Mouse (Mus musculus) limb, embryonic 10.5 days (tissue): ENCODE measurements around the gene Ptk6. TPM values are rescaled to one million over a fixed set of nuclear protein-coding genes. Genes with fewer than 3 reads are reported as not detected.
A peak's percentile ranks its signal among the peaks of the same experiment; 100 is the strongest.

ENCODE experiments used
- DNase-seq: peaks from one replicate; pipeline ENCODE4 v3.0.0-alpha.2; 2017; ENCODE audit warnings: low spot score
- H3K27ac ChIP-seq: fragments of 300-500 bp; sonication (generic); 2 replicates; pipeline ENCODE4 v1.5.1; 2016; ENCODE audit warnings: mild to moderate bottlenecking
- H3K27me3 ChIP-seq: fragments of 300-500 bp; sonication (generic); 2 replicates; pipeline ENCODE4 v1.6.1; 2016; ENCODE audit warnings: low read depth, mild to moderate bottlenecking; ENCODE audit not compliant: poor library complexity, severe bottlenecking
- H3K36me3 ChIP-seq: fragments of 300-500 bp; sonication (generic); 2 replicates; pipeline ENCODE4 v1.6.1; 2016; ENCODE audit warnings: mild to moderate bottlenecking, moderate library complexity
- H3K4me1 ChIP-seq: fragments of 300-500 bp; sonication (generic); 2 replicates; pipeline ENCODE4 v1.6.1; 2016
- H3K4me3 ChIP-seq: fragments of 300-500 bp; sonication (generic); 2 replicates; pipeline ENCODE4 v1.5.1; 2016; ENCODE audit warnings: mild to moderate bottlenecking, moderate library complexity
- H3K9me3 ChIP-seq: fragments of 300-500 bp; sonication (generic); replicated peaks from 2 replicates; pipeline ENCODE4 v1.6.1; 2016; ENCODE audit warnings: mild to moderate bottlenecking
- WGBS: fragments of 180-500 bp; shearing (Covaris S2); methylation state at CpG from one replicate; pipeline ENCODE4 v1.1.7; 2016; 5-methylcytosine and 5-hydroxymethylcytosine counted together
- polyA plus RNA-seq: library from polyadenylated mRNA; unstranded; fragments of >200 nt; fragmentation: Nextera tagmentation; extraction: Ambion mirVana; gene quantifications from 2 replicates; pipeline ENCODE4 v1.2.1, GENCODE M21; 2016

Ptk6 gene
- polyA plus RNA-seq, 1 experiment from 2014 or later, result not detected

GRCm38 (mm10) chr2:181235681-181236566, 33.3 kb upstream of the Ptk6 start:
- H3K27ac ChIP-seq, result no peak overlapping the region
- H3K4me3 ChIP-seq, result no peak overlapping the region
- no peak for DNase-seq
- no peaks in the 10 kb centered on the region for H3K9me3 ChIP-seq
- peaks cover under 1% of the 10 kb centered on the region; the same call in 1 of the 2 replicates for H3K4me1 ChIP-seq
- 0 out of 2 replicates have a peak, but pooled peaks cover 6% of the 10 kb centered on the region for H3K36me3 ChIP-seq
- no peaks in the 10 kb centered on the region for H3K27me3 ChIP-seq
- 81% methylated on average over 23 of the region's 23 CpGs for WGBS

- Histone ChIP-seq H3K4me1 (peaks cover 4% of the 10 kb centered on the region; the same call in 1 of the 2 replicates), H3K27me3 (no peaks in the 10 kb centered on the region), H3K27ac (no peak overlapping the region), H3K4me3 (no peak overlapping the region), H3K9me3 (no peaks in the 10 kb centered on the region), H3K36me3 (0 out of 2 replicates have a peak, but pooled peaks cover 6% of the 10 kb centered on the region)
- 94% methylated on average over 11 of the region's 11 CpGs for WGBS
- DNase-seq, result no peak
Observed at GRCm38 (mm10) chr2:181234680-181235079, 32.1 kb upstream of the Ptk6 start.

GRCm38 (mm10) chr2:181233443-181233842, 30.9 kb upstream of the Ptk6 start:
- Histone ChIP-seq H3K4me3 (no peak overlapping the region), H3K36me3 (0 out of 2 replicates have a peak, but pooled peaks cover 6% of the 10 kb centered on the region), H3K27me3 (no peaks in the 10 kb centered on the region), H3K4me1 (peaks cover 7% of the 10 kb centered on the region), H3K9me3 (no peaks in the 10 kb centered on the region), H3K27ac (no peak overlapping the region)
- 92% methylated on average over 15 of the region's 15 CpGs for WGBS
- no peak for DNase-seq

GRCm38 (mm10) chr2:181231171-181231570, 28.6 kb upstream of the Ptk6 start:
- H3K27me3 ChIP-seq, result no peaks in the 10 kb centered on the region
- H3K9me3 ChIP-seq, result no peaks in the 10 kb centered on the region
- H3K36me3 ChIP-seq, result no peaks in the 10 kb centered on the region
- peaks cover 17% of the 10 kb centered on the region for H3K4me1 ChIP-seq
- H3K27ac ChIP-seq, result no peak overlapping the region
- H3K4me3 ChIP-seq, result no peak overlapping the region
- 75% methylated on average over 18 of the region's 20 CpGs for WGBS
- no peak for DNase-seq

GRCm38 (mm10) chr2:181228335-181228734, 25.7 kb upstream of the Ptk6 start:
- Histone ChIP-seq H3K27me3 (no peaks in the 10 kb centered on the region), H3K27ac (peak overlapping the region; percentile 51; the same call in 1 of the 2 replicates), H3K9me3 (no peaks in the 10 kb centered on the region), H3K36me3 (no peaks in the 10 kb centered on the region), H3K4me3 (no peak overlapping the region), H3K4me1 (peaks cover 17% of the 10 kb centered on the region)
- 83% methylated on average over 1 of the region's 1 CpGs for WGBS
- no peak for DNase-seq

GRCm38 (mm10) chr2:181227122-181227521, 24.5 kb upstream of the Ptk6 start:
- Histone ChIP-seq H3K4me1 (peaks cover 17% of the 10 kb centered on the region), H3K4me3 (no peak overlapping the region), H3K9me3 (no peaks in the 10 kb centered on the region), H3K36me3 (no peaks in the 10 kb centered on the region), H3K27me3 (no peaks in the 10 kb centered on the region), H3K27ac (no peak overlapping the region)
- no peak for DNase-seq
- 88% methylated on average over 3 of the region's 3 CpGs for WGBS

GRCm38 (mm10) chr2:181224994-181225393, 22.4 kb upstream of the Ptk6 start:
- H3K27ac ChIP-seq, result no peak overlapping the region
- WGBS, result 95% methylated on average over 2 of the region's 2 CpGs
- no peaks in the 10 kb centered on the region for H3K9me3 ChIP-seq
- no peaks in the 10 kb centered on the region for H3K27me3 ChIP-seq
- no peak for DNase-seq
- H3K36me3 ChIP-seq, result no peaks in the 10 kb centered on the region
- H3K4me1 ChIP-seq, result peaks cover 27% of the 10 kb centered on the region
- H3K4me3 ChIP-seq, result no peak overlapping the region

GRCm38 (mm10) chr2:181220361-181220760, 17.8 kb upstream of the Ptk6 start:
- H3K27me3 ChIP-seq, result no peaks in the 10 kb centered on the region
- H3K27ac ChIP-seq, result peak overlapping the region; percentile 86
- no peaks in the 10 kb centered on the region for H3K36me3 ChIP-seq
- peak overlapping the region; percentile 47 for H3K4me3 ChIP-seq
- no peak for DNase-seq
- WGBS, result 50% methylated on average over 2 of the region's 2 CpGs
- no peaks in the 10 kb centered on the region for H3K9me3 ChIP-seq
- H3K4me1 ChIP-seq, result peaks cover 28% of the 10 kb centered on the region

- Histone ChIP-seq H3K36me3 (no peaks in the 10 kb centered on the region), H3K4me3 (peak within 1 kb of the TSS; percentile 47), H3K4me1 (peaks cover 28% of the 10 kb centered on the region), H3K27ac (peak within 1 kb of the TSS; percentile 86), H3K9me3 (no peaks in the 10 kb centered on the region), H3K27me3 (peaks cover 7% of the 10 kb centered on the region)
- peak; percentile 88 for DNase-seq
- whole genome bisulfite sequencing, result 2% methylated on average over 25 of the region's 25 CpGs
Observed at GRCm38 (mm10) chr2:181219538-181220216, 17.1 kb upstream of the Ptk6 start, which contains the start of gene Fndc11. Fndc11 (plus strand) TSS chr2:181220013.

GRCm38 (mm10) chr2:181218881-181219485, 16.4 kb upstream of the Ptk6 start:
- 51% methylated on average over 5 of the region's 5 CpGs for WGBS
- peak overlapping the region; percentile 47 for H3K4me3 ChIP-seq
- H3K36me3 ChIP-seq, result no peaks in the 10 kb centered on the region
- DNase-seq, result no peak
- H3K27ac ChIP-seq, result peak overlapping the region; percentile 86
- H3K27me3 ChIP-seq, result peaks cover 14% of the 10 kb centered on the region
- peaks cover 28% of the 10 kb centered on the region for H3K4me1 ChIP-seq
- no peaks in the 10 kb centered on the region for H3K9me3 ChIP-seq

- H3K27me3 ChIP-seq, result peaks cover 43% of the 10 kb centered on the region
- DNase-seq, result no peak
- H3K36me3 ChIP-seq, result no peaks in the 10 kb centered on the region
- peaks cover 50% of the 10 kb centered on the region for H3K4me1 ChIP-seq
- no peaks in the 10 kb centered on the region for H3K9me3 ChIP-seq
- 91% methylated on average over 6 of the region's 6 CpGs for WGBS
- H3K27ac ChIP-seq, result no peak overlapping the region
- H3K4me3 ChIP-seq, result no peak overlapping the region
Observed at GRCm38 (mm10) chr2:181216037-181216436, 13.4 kb upstream of the Ptk6 start.

GRCm38 (mm10) chr2:181213021-181213445, 10.4 kb upstream of the Ptk6 start, which contains the start of gene Srms:
Srms (minus strand) TSS chr2:181213185.
- H3K27me3 ChIP-seq, result peaks cover 60% of the 10 kb centered on the region

More at GRCm38 (mm10) chr2:181213021-181213445, 10.4 kb upstream of the Ptk6 start, which contains the start of gene Srms:
- no peaks in the 10 kb centered on the region for H3K36me3 ChIP-seq
- H3K27ac ChIP-seq, result peak within 1 kb of the TSS; percentile 62; the same call in 1 of the 2 replicates
- H3K4me3 ChIP-seq, result peak within 1 kb of the TSS; percentile 48
- no peaks in the 10 kb centered on the region for H3K9me3 ChIP-seq
- peak; percentile 56 for DNase-seq
- H3K4me1 ChIP-seq, result peaks cover 31% of the 10 kb centered on the region
- 2% methylated on average over 17 of the region's 17 CpGs for WGBS
